Mouse (Mus musculus) olfactory bulb, adult 2 months (tissue): ENCODE measurements around the gene Fez1.

Source experiments
- CTCF ChIP-seq: fragments of 200-500 bp; IDR thresholded peaks from 2 replicates; pipeline ENCODE4 v1.5.1; 2012; ENCODE audit warnings: low read depth, mild to moderate bottlenecking, low read length, moderate library complexity; ENCODE audit not compliant: insufficient read depth
- POLR2A ChIP-seq: fragments of 200-500 bp; IDR thresholded peaks from 2 replicates; pipeline ENCODE4 v1.6.1; 2012; ENCODE audit warnings: mild to moderate bottlenecking, low read depth, low read length, moderate library complexity; ENCODE audit not compliant: insufficient read depth

DNA sequence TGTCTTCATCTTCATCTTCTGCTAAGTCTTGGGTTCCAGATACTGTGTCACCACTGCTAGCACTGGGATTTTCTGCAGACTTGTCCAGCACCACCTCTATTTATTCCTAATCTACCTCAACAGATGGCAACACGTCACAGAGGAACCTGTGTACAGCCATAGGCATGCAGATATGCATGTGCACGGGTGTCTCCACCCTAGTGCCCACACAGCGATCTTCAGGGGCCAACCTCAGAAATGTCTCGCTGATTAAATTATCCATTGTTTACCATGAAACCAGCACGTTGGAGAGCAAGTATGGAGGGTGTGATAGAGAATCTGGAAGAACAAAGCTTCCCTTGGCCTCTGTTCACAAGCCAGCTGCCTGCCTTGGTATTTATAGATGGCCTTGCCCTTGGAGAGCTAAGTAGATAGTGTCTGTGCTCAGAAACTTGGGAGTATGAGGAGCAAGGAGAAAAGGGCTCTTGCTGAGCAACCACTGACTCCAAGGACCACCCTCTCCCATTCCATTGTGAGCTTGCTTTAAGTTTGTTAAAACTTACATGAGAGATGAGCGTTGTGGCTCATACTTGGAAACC lies 71.8 kb downstream of the Fez1 start:
- no peak for TF ChIP-seq POLR2A
- no peak for TF ChIP-seq CTCF
